Mouse (Mus musculus): ENCODE measurements around the gene Prss54.
A peak's percentile ranks its signal among the peaks of the same experiment; 100 is the strongest.

The Prss54 gene

DNA sequence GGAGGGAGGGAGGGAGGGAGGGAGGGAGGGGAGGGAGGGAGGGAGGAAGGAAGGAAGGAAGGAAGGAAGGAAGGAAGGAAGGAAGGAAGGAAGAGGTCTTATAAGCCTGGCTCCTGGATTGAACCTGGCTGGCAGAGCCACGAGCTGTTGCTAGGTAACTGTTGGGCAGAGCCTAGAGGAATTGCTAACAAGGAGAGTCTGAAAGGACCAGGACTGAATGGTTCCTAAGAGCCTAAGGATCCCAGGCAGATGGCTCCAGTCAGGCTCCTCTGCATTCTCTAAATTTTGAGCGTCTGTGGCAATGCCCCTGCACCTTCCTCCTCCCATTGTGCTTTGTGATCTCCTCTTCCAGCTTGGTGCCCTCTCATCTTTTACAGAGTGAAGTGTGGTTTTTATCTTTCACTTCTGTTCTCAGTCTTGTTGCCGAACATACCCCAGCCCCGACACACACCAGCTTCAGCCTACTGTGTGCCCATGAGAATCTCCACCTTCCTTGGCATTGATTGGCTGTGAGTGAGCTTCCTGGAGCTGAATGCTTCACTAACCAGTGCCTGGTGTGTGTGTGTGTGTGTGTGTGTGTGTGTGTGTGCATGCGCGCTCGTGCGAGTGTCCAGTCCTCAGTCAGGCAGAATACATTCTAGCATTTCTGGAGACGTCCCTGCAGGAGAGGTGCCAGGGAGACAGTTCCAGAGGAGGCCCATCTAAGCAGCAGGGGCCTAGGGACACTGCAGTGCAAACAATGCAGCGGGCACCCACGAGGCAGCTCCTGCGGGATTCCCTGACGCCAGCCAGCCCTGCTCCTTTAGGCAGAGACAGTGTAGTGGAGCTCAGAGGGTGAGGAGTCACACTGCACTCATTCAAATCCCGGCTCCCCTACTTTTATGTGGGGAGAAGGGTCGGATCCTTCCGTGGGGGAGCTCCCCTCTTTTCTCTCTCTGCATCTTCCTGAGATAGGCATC lies 26.0 kb downstream of the Prss54 start:
- DNase-seq: no peak

DNA sequence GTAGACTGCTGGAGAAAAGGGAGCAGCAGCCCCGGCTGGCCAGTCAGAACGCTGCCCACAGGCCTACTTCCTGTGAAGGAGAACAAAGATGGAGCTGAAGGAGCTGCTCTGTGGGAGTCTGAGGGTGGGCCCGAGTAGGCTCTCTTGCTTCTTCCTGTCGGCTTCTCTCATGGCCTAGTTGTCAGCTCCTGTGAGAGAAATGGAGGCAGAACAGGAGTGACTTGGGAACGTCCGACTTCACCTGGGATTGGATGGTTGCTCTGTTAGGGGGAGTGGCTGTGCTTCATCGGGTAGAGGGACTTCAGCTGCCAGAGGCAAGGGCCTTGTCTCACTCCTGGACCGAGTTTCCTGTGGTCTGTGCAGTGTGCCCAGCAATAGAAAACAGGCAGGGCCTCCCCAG lies 28.2 kb downstream of the Prss54 start:
- DNase-seq: no peak

DNA sequence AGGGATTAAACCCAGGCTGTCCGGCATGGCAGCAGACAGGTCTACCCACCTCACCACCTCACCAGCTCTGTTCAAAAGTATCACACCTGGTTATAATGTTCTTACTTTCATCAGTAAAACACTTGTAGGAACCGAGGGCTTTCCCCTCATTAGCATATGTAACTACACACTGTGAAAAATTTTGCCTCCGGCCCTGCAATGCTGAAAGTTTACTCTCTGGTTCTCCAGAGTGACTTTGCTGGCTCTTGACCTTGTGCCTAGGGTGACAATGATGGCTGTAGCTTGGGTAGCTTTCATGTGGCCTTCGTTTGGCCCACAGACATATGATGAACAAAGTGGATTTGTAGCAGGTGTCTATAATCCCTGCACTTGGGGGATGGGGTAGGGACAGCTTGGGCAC lies 29.2 kb downstream of the Prss54 start:
- no peak for DNase-seq

DNA sequence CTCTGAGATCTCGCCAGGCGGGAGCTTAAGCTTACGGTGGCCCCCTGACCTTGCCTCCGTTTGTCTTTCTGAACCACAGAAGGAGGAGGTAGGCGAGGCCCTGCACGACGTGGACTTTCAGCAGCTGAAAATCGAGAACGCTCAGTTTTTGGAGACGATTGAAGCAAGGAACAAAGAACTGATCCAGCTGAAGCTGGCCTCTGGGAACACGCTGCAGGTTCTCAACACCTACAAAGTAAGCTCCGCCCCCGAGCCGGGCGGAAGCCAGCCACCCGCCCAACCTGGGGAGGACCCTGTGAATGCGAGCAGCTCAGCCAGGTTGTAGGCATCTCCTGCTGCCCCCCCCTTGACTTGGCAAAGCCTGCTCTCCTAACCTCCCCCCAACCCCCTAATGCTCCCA lies 30.3 kb downstream of the Prss54 start:
- DNase-seq: no peak

DNA sequence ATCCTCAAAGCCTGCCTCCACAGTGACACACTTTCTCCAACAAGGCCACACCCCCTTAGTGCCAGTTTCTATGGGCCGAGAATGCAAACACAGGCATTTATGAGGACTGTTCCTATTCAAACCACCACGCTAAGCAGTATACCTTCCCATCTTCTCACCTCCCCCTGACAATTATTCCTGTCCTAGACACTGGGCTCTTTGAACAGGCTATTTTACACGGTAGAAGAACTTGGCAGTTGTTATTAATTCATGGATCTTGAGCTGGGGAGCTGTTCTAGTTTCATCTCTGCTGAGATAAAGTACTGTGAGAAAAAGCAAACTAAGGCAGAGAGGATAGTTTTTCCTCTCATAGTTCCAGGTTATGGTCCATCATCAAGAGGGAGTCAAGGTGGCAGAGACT lies 33.1 kb downstream of the Prss54 start:
- no peak for DNase-seq

DNA sequence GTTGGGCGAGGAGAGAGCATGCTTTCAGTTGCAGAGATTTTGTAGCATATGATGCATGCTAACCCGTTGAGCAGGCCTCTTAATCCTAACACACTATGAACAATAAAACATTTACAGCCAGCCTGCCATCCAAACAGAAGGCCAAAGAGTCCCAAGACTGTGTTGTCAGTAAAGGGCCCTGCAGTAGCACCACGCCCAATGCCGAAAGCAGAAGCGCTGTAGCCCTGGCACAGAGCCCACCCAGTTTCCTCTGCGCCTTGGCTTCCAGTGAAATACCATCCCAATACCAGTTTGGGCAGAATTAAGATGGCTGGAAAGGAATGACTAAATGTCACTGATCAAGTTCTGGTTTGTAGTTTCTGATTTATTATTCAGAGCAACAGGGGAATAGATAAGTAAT lies 33.9 kb downstream of the Prss54 start:
- peak; percentile 15 for DNase-seq

DNA sequence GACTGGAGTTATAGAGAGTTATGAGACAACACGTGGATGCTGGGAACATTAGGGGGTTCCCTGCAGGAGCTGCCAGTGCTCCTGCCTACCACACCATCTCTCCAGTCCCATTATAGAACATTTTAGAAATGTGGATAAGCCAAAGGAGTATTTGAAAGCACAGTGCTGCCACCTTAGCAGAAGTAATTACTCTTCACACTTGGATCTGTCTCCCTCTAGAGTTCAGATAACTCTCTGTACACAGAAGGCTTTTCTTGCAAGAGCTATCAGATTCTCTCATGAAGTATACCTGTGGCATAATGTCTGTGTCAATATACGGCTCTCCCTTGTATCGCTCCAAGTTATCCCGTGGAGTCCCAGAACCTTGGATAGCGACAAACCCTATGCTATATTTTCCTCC lies 36.7 kb downstream of the Prss54 start:
- DNase-seq: no peak

DNA sequence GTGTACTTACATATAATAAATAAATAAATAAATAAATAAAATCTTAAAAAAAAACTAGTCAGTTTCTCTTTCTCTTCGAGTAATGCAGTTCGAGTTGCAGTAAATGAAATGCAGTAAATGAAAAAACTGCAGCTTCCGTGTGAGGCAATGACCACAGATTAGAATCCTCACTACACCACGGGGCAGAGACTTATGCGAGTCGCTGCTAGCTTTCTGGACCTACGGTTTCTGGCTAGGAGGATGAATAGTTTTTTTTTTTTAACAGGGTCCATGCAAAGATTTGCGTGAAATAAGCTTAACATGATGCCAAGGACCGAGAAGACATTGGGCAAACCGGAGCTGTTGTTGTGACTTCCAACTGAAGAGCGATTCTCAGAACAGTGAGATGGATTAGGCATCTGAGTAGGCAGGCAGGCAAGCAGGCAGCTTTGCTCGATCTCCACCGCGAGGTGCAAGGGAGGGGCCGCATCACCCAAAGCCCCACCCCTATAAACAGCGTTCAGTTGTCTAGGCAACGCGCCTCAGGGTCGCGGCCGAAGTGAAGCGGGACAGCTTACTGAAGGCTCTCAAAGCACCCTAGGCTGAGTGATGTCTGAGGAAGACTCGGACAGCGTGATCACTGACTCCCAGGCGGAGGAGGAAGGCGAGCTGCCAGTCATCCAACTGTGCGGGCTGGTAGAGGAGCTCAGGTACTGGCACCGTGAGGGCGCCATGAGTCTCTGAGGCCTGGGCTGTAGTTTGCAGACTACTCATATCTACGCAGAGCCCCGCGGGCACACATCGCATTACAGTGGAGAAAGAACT lies 42.4 kb downstream of the Prss54 start, which contains the start of gene Ccdc113:
Gene Ccdc113 (plus strand): TSS at position 502 of the 804 bp plus-strand sequence.
- DNase-seq: peak; percentile 80

DNA sequence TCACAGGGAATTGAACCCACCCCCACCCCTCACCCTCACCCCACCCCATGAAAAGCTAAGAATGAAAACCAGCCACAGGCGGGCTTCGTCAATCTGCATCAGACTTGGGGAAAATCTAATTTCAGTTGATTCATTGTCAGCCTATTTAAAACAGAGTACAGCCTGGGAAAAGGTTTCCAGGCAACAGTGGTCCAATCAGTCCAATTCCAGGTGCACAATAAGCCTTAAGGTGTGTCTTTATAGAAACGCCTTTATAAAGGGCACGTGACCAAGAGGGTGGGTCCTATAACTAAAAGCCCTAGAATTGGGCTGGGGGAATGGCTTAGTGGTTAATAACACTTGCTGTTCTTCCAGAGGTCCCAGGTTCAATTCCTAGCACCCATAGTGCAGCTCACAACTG lies 43.9 kb downstream of the Prss54 start:
- no peak for DNase-seq

DNA sequence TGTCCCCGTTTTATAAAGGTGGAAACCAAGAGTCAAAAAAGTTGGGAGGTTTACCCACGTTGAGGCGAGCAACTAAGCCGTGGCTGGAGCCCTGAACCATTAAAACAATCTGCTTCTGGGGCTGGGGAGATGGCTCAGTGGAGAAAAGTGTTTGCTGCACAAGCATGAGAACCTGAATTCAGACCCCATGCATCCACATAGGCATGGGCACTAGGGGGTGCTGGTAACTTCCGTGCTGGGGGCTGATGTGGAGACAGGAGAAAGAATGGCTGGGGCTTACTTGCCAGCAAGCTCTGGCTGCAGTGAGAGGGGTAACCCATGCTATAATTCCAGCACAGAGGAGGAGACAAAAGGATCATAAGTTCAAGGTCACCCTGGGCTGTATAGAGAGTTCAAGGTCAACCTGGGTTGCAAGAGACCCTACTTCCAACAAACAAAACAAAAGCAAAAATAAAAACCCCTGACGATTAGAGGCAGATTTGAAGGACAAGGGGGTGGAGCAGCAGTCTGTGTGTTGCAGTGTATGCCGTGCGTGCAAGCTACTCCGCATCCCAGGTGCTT lies 47.3 kb downstream of the Prss54 start:
- DNase-seq: peak; percentile 7

DNA sequence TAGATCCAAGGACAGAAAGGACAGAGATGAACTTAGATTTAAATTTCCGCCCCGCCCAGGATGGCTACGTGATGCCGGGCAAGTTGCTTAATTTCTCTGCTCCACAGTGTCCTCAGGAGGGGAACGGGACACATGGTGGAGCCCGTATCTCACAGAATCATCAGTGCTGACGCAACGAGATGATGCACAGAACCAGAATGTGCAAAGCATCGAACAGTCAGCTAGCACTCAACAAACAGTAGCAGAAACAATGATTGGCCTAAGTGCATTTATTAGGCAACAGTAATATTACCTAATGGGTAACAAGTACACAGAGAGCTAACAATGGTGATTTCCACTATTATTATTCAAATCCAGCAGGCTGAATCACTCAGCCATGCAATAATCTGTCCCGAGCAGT lies 47.9 kb downstream of the Prss54 start:
- no peak for DNase-seq

DNA sequence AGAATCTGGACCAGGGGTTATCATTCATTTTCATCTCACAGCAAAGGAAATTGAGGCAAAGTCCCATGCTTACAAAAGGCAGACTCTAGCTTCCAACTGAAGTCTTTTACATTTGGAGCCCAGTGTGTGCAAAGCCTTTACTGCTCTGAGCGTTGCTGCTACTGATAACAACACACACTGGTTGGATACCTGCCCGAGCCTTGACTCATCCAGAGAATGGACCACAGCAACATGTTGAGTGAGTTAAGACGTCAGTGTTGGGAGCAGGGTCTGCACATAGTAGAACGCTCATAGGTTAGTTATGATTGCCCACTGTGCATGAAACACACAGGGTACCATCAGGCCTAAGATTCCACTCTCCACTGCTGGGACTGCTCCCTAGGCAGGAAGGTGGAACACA lies 52.1 kb downstream of the Prss54 start:
- no peak for DNase-seq

DNA sequence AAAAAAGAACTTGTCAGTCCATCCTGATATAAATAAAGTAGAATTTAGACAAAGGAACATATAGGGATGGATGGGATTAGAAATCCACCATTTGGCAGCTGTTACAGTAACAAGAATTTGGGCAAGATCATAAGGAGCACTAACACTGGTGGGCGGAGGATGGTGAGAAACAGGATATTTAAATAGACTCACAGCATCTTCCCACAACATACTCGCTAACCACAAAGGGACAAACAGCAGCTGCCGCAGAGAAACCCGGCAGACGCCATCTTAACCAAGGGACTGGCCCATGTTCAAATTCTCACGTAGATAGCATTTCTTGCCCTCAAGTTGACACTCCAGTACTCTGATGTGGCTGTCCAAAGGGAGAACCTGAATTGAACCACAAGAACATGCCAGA lies 59.2 kb downstream of the Prss54 start:
- DNase-seq: no peak

DNA sequence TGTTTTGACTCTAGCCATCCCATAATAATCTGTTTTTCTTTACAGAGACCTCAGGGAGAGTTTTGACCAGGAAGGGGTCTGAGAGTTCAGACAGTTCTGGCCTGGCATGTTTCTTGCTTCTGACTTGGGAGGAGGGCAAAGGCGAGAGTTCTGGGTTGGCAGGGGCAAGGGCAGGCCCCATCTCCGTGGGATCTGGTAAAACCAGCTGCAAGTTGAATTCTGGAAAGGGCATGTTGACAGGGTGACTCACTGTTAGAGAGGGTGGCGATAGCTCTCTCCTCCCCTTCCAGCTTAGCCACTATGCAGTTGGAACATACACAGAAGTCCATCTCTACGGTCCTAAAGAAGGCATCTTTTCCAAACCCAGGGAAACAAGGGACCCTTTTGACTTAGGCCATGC lies 62.9 kb downstream of the Prss54 start:
- DNase-seq: no peak

DNA sequence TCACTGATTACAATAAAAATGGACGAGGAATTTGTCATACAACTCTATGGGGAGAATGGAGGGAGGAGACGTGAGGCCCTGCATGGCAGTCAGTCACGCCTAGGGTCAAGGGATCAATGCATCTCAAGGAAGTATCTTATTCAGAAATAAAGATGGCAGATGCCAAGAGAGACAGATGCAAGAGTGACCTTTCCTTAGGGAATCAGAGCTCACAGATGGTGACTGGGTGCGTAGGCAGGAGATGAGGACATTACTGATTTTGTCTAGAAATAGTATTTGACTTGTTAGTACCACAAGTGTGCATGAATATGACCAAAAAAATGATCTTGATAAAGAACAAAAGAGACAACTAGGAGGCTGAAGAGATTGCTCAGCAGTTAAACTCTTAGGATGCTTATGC lies 63.9 kb downstream of the Prss54 start:
- no peak for DNase-seq

All from lung, postnatal 10 days (tissue).